Mouse (Mus musculus) heart, embryonic 16.5 days (tissue): ENCODE results near the gene Dhtkd1. TPM values are rescaled to one million over a fixed set of nuclear protein-coding genes. Genes with fewer than 3 reads are reported as not detected.
A peak's percentile ranks its signal among the peaks of the same experiment; 100 is the strongest.
"Not testable (repeated sequence)": the region's sequence is repeated elsewhere in the genome, so short reads cannot be mapped to it uniquely, and the experiment has no call there.

Experiments
- ATAC-seq: fragments of 200-750 bp; cut with Nextera tagmentation; replicated peaks from 2 replicates; pipeline ENCODE4 v1.8.0; 2017; ENCODE audit warnings: moderate number of reproducible peaks; ENCODE audit not compliant: insufficient read depth, low FRiP score; ENCODE audit errors: extremely low read depth
- H3K27ac ChIP-seq: fragments of 300-500 bp; sonication (generic); 2 replicates; pipeline ENCODE4 v1.5.1; 2014; ENCODE audit warnings: mild to moderate bottlenecking, low read length, control low read depth, moderate library complexity
- H3K27me3 ChIP-seq: fragments of 300-500 bp; sonication (generic); 2 replicates; pipeline ENCODE4 v1.6.1; 2014; ENCODE audit warnings: low read length, mixed read lengths; ENCODE audit not compliant: control insufficient read depth, insufficient read depth
- H3K36me3 ChIP-seq: fragments of 300-500 bp; sonication (generic); 2 replicates; pipeline ENCODE4 v1.6.1; 2014; ENCODE audit not compliant: control insufficient read depth, insufficient read depth
- H3K4me1 ChIP-seq: fragments of 300-500 bp; sonication (generic); 2 replicates; pipeline ENCODE4 v1.6.1; 2014; ENCODE audit warnings: low read length, mixed read lengths; ENCODE audit not compliant: control insufficient read depth, insufficient read depth
- H3K4me2 ChIP-seq: fragments of 300-500 bp; sonication (generic); 2 replicates; pipeline ENCODE4 v1.6.1; 2014; ENCODE audit warnings: low read depth, mild to moderate bottlenecking, control low read depth, low read length
- H3K4me3 ChIP-seq: fragments of 300-500 bp; sonication (generic); 2 replicates; pipeline ENCODE4 v1.5.1; 2014; ENCODE audit warnings: mild to moderate bottlenecking, control low read depth, low read length
- H3K9ac ChIP-seq: fragments of 300-500 bp; sonication (generic); 2 replicates; pipeline ENCODE4 v1.6.1; 2014; ENCODE audit warnings: low read length, control low read depth
- H3K9me3 ChIP-seq: fragments of 300-500 bp; sonication (generic); replicated peaks from 2 replicates; pipeline ENCODE4 v1.6.1; 2016; ENCODE audit warnings: low read length; ENCODE audit not compliant: control insufficient read depth
- WGBS: fragments of 180-500 bp; shearing (Covaris S2); extraction: QIAGEN DNeasy Blood & Tissue Kit; methylation state at CpG from one replicate; pipeline ENCODE4 v1.1.7; 2014; 5-methylcytosine and 5-hydroxymethylcytosine counted together
- polyA plus RNA-seq: library from polyadenylated mRNA; unstranded; fragments of >200 nt; fragmentation: Nextera tagmentation; extraction: Ambion mirVana; gene quantifications from 2 replicates; pipeline ENCODE4 v1.2.1, GENCODE M21; 2015

Dhtkd1 gene
- polyA plus RNA-seq, 1 experiment from 2014 or later: 2.2 TPM

GRCm38 (mm10) chr2:5950766-5951595 lies 8.4 kb upstream of the Dhtkd1 start, which contains the start of gene Upf2:
Gene Upf2 (plus strand): TSS chr2:5951469.
- peak; percentile 95 for ATAC-seq
- H3K36me3 ChIP-seq: no peaks in the 10 kb centered on the region
- peak within 1 kb of the TSS; percentile 96 for H3K4me2 ChIP-seq
- peaks cover 9% of the 10 kb centered on the region for H3K4me1 ChIP-seq
- H3K9me3 ChIP-seq: no peaks in the 10 kb centered on the region
- peak within 1 kb of the TSS; percentile 100 for H3K4me3 ChIP-seq
- peak within 1 kb of the TSS; percentile 92 for H3K27ac ChIP-seq
- WGBS: under 1% methylated on average over 46 of the region's 54 CpGs
- no peaks in the 10 kb centered on the region for H3K27me3 ChIP-seq
- peak within 1 kb of the TSS; percentile 98 for H3K9ac ChIP-seq

- H3K27ac ChIP-seq: peak overlapping the region; percentile 92
- ATAC-seq: no peak
- 4% methylated on average over 6 of the region's 6 CpGs for WGBS
- peak overlapping the region; percentile 74 for H3K9ac ChIP-seq
- H3K4me3 ChIP-seq: peak overlapping the region; percentile 100
- H3K27me3 ChIP-seq: no peaks in the 10 kb centered on the region
- H3K4me2 ChIP-seq: peak overlapping the region; percentile 80
- no peaks in the 10 kb centered on the region for H3K9me3 ChIP-seq
- H3K36me3 ChIP-seq: no peaks in the 10 kb centered on the region
- peaks cover 9% of the 10 kb centered on the region for H3K4me1 ChIP-seq
Observed at GRCm38 (mm10) chr2:5950305-5950704, 7.7 kb upstream of the Dhtkd1 start.

GRCm38 (mm10) chr2:5949821-5950220 lies 7.2 kb upstream of the Dhtkd1 start:
- H3K4me1 ChIP-seq, H3K27me3 ChIP-seq, H3K9ac ChIP-seq, H3K36me3 ChIP-seq, H3K27ac ChIP-seq, ATAC-seq, H3K9me3 ChIP-seq: not testable (repeated sequence)
- 95% methylated on average over 9 of the region's 9 CpGs for WGBS
- Histone ChIP-seq H3K4me3 (peak overlapping the region; percentile 100), H3K4me2 (peak overlapping the region; percentile 80)

- Histone ChIP-seq H3K9ac (no peak overlapping the region), H3K4me2 (no peak overlapping the region), H3K36me3 (no peaks in the 10 kb centered on the region), H3K9me3 (no peaks in the 10 kb centered on the region), H3K4me3 (no peak overlapping the region), H3K27ac (no peak overlapping the region), H3K27me3 (no peaks in the 10 kb centered on the region), H3K4me1 (peaks cover 9% of the 10 kb centered on the region)
- 88% methylated on average over 2 of the region's 2 CpGs for WGBS
- no peak for ATAC-seq
Observed at GRCm38 (mm10) chr2:5948964-5949363, 6.4 kb upstream of the Dhtkd1 start.

- no peak for ATAC-seq
- Histone ChIP-seq H3K4me1 (0 out of 2 replicates have a peak, but pooled peaks cover 2% of the 10 kb centered on the region), H3K9me3 (no peaks in the 10 kb centered on the region), H3K9ac (no peak overlapping the region), H3K27ac (no peak overlapping the region), H3K36me3 (no peaks in the 10 kb centered on the region), H3K27me3 (no peaks in the 10 kb centered on the region), H3K4me2 (no peak overlapping the region), H3K4me3 (no peak overlapping the region)
- WGBS: 87% methylated on average over 3 of the region's 3 CpGs
Observed at GRCm38 (mm10) chr2:5946876-5947275, 4.3 kb upstream of the Dhtkd1 start.

- Histone ChIP-seq H3K4me2 (no peak overlapping the region), H3K4me3 (no peak overlapping the region), H3K27me3 (no peaks in the 10 kb centered on the region), H3K9ac (no peak overlapping the region), H3K27ac (no peak overlapping the region), H3K4me1 (0 out of 2 replicates have a peak, but pooled peaks cover 2% of the 10 kb centered on the region), H3K36me3 (no peaks in the 10 kb centered on the region), H3K9me3 (no peaks in the 10 kb centered on the region)
- no peak for ATAC-seq
- 78% methylated on average over 1 of the region's 1 CpGs for WGBS
Observed at GRCm38 (mm10) chr2:5945629-5946028, 3.0 kb upstream of the Dhtkd1 start.

- no peak overlapping the region for H3K27ac ChIP-seq
- H3K4me2 ChIP-seq: peak overlapping the region; percentile 94
- no peaks in the 10 kb centered on the region for H3K4me1 ChIP-seq
- no peaks in the 10 kb centered on the region for H3K27me3 ChIP-seq
- peak overlapping the region; percentile 77 for H3K9ac ChIP-seq
- WGBS: 29% methylated on average over 4 of the region's 4 CpGs
- no peak for ATAC-seq
- peak overlapping the region; percentile 68 for H3K4me3 ChIP-seq
- no peaks in the 10 kb centered on the region for H3K36me3 ChIP-seq
- H3K9me3 ChIP-seq: no peaks in the 10 kb centered on the region
Observed at GRCm38 (mm10) chr2:5943071-5943470, 479 bp upstream of the Dhtkd1 start.

GRCm38 (mm10) chr2:5941861-5942415 lies 654 bp downstream of the Dhtkd1 start:
- Histone ChIP-seq H3K9me3 (no peaks in the 10 kb centered on the region), H3K4me1 (no peaks in the 10 kb centered on the region), H3K4me3 (peak overlapping the region; percentile 68), H3K4me2 (peak overlapping the region; percentile 94), H3K9ac (peak overlapping the region; percentile 77), H3K27me3 (no peaks in the 10 kb centered on the region), H3K27ac (no peak overlapping the region), H3K36me3 (no peaks in the 10 kb centered on the region)
- WGBS: 58% methylated on average over 11 of the region's 11 CpGs
- ATAC-seq: no peak

- H3K4me3 ChIP-seq: no peak overlapping the region
- no peaks in the 10 kb centered on the region for H3K36me3 ChIP-seq
- whole genome bisulfite sequencing: 90% methylated on average over 9 of the region's 9 CpGs
- H3K9me3 ChIP-seq: no peaks in the 10 kb centered on the region
- no peak overlapping the region for H3K27ac ChIP-seq
- no peak for ATAC-seq
- H3K4me2 ChIP-seq: no peak overlapping the region
- no peaks in the 10 kb centered on the region for H3K27me3 ChIP-seq
- no peaks in the 10 kb centered on the region for H3K4me1 ChIP-seq
- no peak overlapping the region for H3K9ac ChIP-seq
Observed at GRCm38 (mm10) chr2:5940936-5941335, 1.7 kb downstream of the Dhtkd1 start.
